Mouse (Mus musculus) liver, embryonic 11.5 days (tissue): ENCODE data around the gene Hmg20a. TPM values are rescaled to one million over a fixed set of nuclear protein-coding genes. Genes with fewer than 3 reads are reported as not detected.

ENCODE experiments used
- ATAC-seq: fragments of 200-750 bp; cut with Nextera tagmentation; replicated peaks from 2 replicates; pipeline ENCODE4 v1.8.0; 2017; ENCODE audit warnings: moderate number of reproducible peaks, mild to moderate bottlenecking, moderate TSS enrichment, moderate library complexity; ENCODE audit not compliant: low FRiP score
- DNase-seq: peaks from one replicate; pipeline ENCODE4 v3.0.0-alpha.2; 2017; ENCODE audit warnings: low spot score
- H3K27ac ChIP-seq: fragments of 300-500 bp; sonication (generic); 2 replicates; pipeline ENCODE4 v1.5.1; 2014; ENCODE audit warnings: mild to moderate bottlenecking, low read depth, low read length, control low read depth
- H3K27me3 ChIP-seq: fragments of 300-500 bp; sonication (generic); replicated peaks from 2 replicates; pipeline ENCODE4 v1.6.1; 2014; ENCODE audit warnings: low read length, mixed read lengths; ENCODE audit not compliant: control insufficient read depth, insufficient read depth
- H3K36me3 ChIP-seq: fragments of 300-500 bp; sonication (generic); 2 replicates; pipeline ENCODE4 v1.6.1; 2014; ENCODE audit warnings: mild to moderate bottlenecking, low read length, moderate library complexity, mixed read lengths; ENCODE audit not compliant: control insufficient read depth, insufficient read depth
- H3K4me1 ChIP-seq: fragments of 300-500 bp; sonication (generic); replicated peaks from 2 replicates; pipeline ENCODE4 v1.6.1; 2014; ENCODE audit warnings: low read length, mixed read lengths; ENCODE audit not compliant: control insufficient read depth, insufficient read depth
- H3K4me2 ChIP-seq: fragments of 300-500 bp; sonication (generic); 2 replicates; pipeline ENCODE4 v1.6.1; 2014; ENCODE audit warnings: mild to moderate bottlenecking, control low read depth, moderate library complexity
- H3K4me3 ChIP-seq: fragments of 300-500 bp; sonication (generic); 2 replicates; pipeline ENCODE4 v1.5.1; 2014; ENCODE audit warnings: low read depth, low read length, control low read depth
- H3K9ac ChIP-seq: fragments of 300-500 bp; sonication (generic); 2 replicates; pipeline ENCODE4 v1.6.1; 2014; ENCODE audit warnings: low read depth, low read length, control low read depth
- H3K9me3 ChIP-seq: fragments of 300-500 bp; sonication (generic); 2 replicates; pipeline ENCODE4 v1.6.1; 2016; ENCODE audit warnings: low read length, inconsistent platforms, mixed read lengths; ENCODE audit not compliant: control insufficient read depth
- WGBS: fragments of 180-500 bp; shearing (Covaris S2); extraction: QIAGEN DNeasy Blood & Tissue Kit; methylation state at CpG from one replicate; pipeline ENCODE4 v1.1.7; 2014; 5-methylcytosine and 5-hydroxymethylcytosine counted together
- polyA plus RNA-seq: library from polyadenylated mRNA; unstranded; fragments of >200 nt; fragmentation: Nextera tagmentation; extraction: Ambion mirVana; gene quantifications from 2 replicates; pipeline ENCODE4 v1.2.1, GENCODE M21; 2014

The Hmg20a gene
- polyA plus RNA-seq, 1 experiment from 2014 or later = 38.0 TPM

- H3K4me2 ChIP-seq = no peak overlapping the region
- H3K4me1 ChIP-seq = peaks cover 5% of the 10 kb centered on the region
- H3K4me3 ChIP-seq = no peak overlapping the region
- no peak overlapping the region for H3K27ac ChIP-seq
- WGBS = 85% methylated on average over 5 of the region's 5 CpGs
- no peaks in the 10 kb centered on the region for H3K9me3 ChIP-seq
- no peak for DNase-seq
- H3K36me3 ChIP-seq = peaks cover 2% of the 10 kb centered on the region; the same call in 1 of the 2 replicates
- H3K9ac ChIP-seq = no peak overlapping the region
- ATAC-seq = no peak
- H3K27me3 ChIP-seq = no peaks in the 10 kb centered on the region
These were observed 78.2 kb downstream of the Hmg20a start for GRCm38 (mm10) chr9:56496567-56496966.

GRCm38 (mm10) chr9:56497181-56497864, 78.9 kb downstream of the Hmg20a start:
- WGBS = 71% methylated on average over 5 of the region's 5 CpGs
- peaks cover 8% of the 10 kb centered on the region for H3K4me1 ChIP-seq
- ATAC-seq = no peak

GRCm38 (mm10) chr9:56499324-56500067, 81.1 kb downstream of the Hmg20a start:
- 80% methylated on average over 8 of the region's 8 CpGs for WGBS
- no peak overlapping the region for H3K27ac ChIP-seq

More at GRCm38 (mm10) chr9:56497181-56497864, 78.9 kb downstream of the Hmg20a start:
- Histone ChIP-seq H3K4me2 (no peak overlapping the region), H3K27me3 (no peaks in the 10 kb centered on the region), H3K9me3 (no peaks in the 10 kb centered on the region), H3K9ac (no peak overlapping the region), H3K27ac (no peak overlapping the region), H3K4me3 (no peak overlapping the region), H3K36me3 (peaks cover 2% of the 10 kb centered on the region; the same call in 1 of the 2 replicates)
- DNase-seq = no peak

GRCm38 (mm10) chr9:56500893-56501590, 82.6 kb downstream of the Hmg20a start:
- H3K4me3 ChIP-seq = no peak overlapping the region
- no peaks in the 10 kb centered on the region for H3K9me3 ChIP-seq
- no peak overlapping the region for H3K9ac ChIP-seq
- 83% methylated on average over 8 of the region's 8 CpGs for WGBS
- ATAC-seq (no peak), DNase-seq (no peak)
- no peak overlapping the region for H3K27ac ChIP-seq
- no peaks in the 10 kb centered on the region for H3K27me3 ChIP-seq
- no peak overlapping the region for H3K4me2 ChIP-seq
- no peaks in the 10 kb centered on the region for H3K36me3 ChIP-seq
- H3K4me1 ChIP-seq = peaks cover 10% of the 10 kb centered on the region

More at GRCm38 (mm10) chr9:56499324-56500067, 81.1 kb downstream of the Hmg20a start:
- DNase-seq (no peak), ATAC-seq (no peak)
- Histone ChIP-seq H3K9ac (no peak overlapping the region), H3K4me2 (no peak overlapping the region), H3K4me1 (peaks cover 8% of the 10 kb centered on the region), H3K9me3 (no peaks in the 10 kb centered on the region), H3K27me3 (no peaks in the 10 kb centered on the region), H3K36me3 (0 out of 2 replicates have a peak, but pooled peaks cover 2% of the 10 kb centered on the region), H3K4me3 (no peak overlapping the region)

GRCm38 (mm10) chr9:56501721-56502542, 83.5 kb downstream of the Hmg20a start:
- DNase-seq = no peak
- whole genome bisulfite sequencing = 69% methylated on average over 10 of the region's 10 CpGs
- H3K27ac ChIP-seq = no peak overlapping the region
- H3K27me3 ChIP-seq = no peaks in the 10 kb centered on the region
- H3K9ac ChIP-seq = no peak overlapping the region
- H3K9me3 ChIP-seq = no peaks in the 10 kb centered on the region
- no peak overlapping the region for H3K4me2 ChIP-seq
- ATAC-seq = no peak
- H3K4me3 ChIP-seq = no peak overlapping the region
- H3K36me3 ChIP-seq = no peaks in the 10 kb centered on the region
- H3K4me1 ChIP-seq = peaks cover 13% of the 10 kb centered on the region; the same call in 1 of the 2 replicates

GRCm38 (mm10) chr9:56502543-56502971, 84.1 kb downstream of the Hmg20a start:
- no peak overlapping the region for H3K27ac ChIP-seq
- peaks cover 19% of the 10 kb centered on the region; the same call in 1 of the 2 replicates for H3K4me1 ChIP-seq
- 66% methylated on average over 8 of the region's 8 CpGs for WGBS
- no peak overlapping the region for H3K9ac ChIP-seq
- DNase-seq = no peak
- ATAC-seq = no peak
- no peak overlapping the region for H3K4me3 ChIP-seq
- H3K27me3 ChIP-seq = no peaks in the 10 kb centered on the region
- H3K36me3 ChIP-seq = no peaks in the 10 kb centered on the region
- no peaks in the 10 kb centered on the region for H3K9me3 ChIP-seq
- H3K4me2 ChIP-seq = no peak overlapping the region

- Histone ChIP-seq H3K27me3 (no peaks in the 10 kb centered on the region), H3K9me3 (no peaks in the 10 kb centered on the region), H3K4me1 (peaks cover 22% of the 10 kb centered on the region), H3K9ac (no peak overlapping the region), H3K4me2 (no peak overlapping the region), H3K4me3 (no peak overlapping the region), H3K36me3 (no peaks in the 10 kb centered on the region), H3K27ac (peak overlapping the region; percentile 38; the same call in 1 of the 2 replicates)
- no peak for DNase-seq
- no peak for ATAC-seq
- 51% methylated on average over 7 of the region's 7 CpGs for WGBS
These were observed 85.5 kb downstream of the Hmg20a start for GRCm38 (mm10) chr9:56503621-56504500.
